Mouse (Mus musculus) gastrocnemius, adult 18-20 months (tissue): ENCODE data around the gene Tmem95. TPM values are rescaled to one million over a fixed set of nuclear protein-coding genes. Genes with fewer than 3 reads are reported as not detected.
"Not testable (repeated sequence)": the region's sequence is repeated elsewhere in the genome, so short reads cannot be mapped to it uniquely, and the experiment has no call there.

Source experiments
- DNase-seq: peaks from one replicate; pipeline ENCODE4 v3.0.0; 2021; ENCODE audit warnings: low spot score
- long read RNA-seq, 2 experiments: library from polyadenylated mRNA; stranded (forward); transcript quantifications; one replicate each; pipeline ENCODE4 v2.0.0; 2021
- total RNA-seq, 2 experiments: library from RNA; stranded (reverse); gene quantifications; 2 replicates each; pipeline ENCODE4 v1.2.3; 2021

The Tmem95 gene
- not detected for total RNA-seq
- long read RNA-seq, experiment 1, result 0 reads
- long read RNA-seq, experiment 2, result 0 reads

GRCm38 (mm10) chr11:69877878-69878277, at the start of gene Tmem95:
TSS of gene Tmem95 (minus strand) at chr11:69878018.
- DNase-seq, result no peak

GRCm38 (mm10) chr11:69927501-69927900, 49.7 kb upstream of the Tmem95 start:
- no peak for DNase-seq

GRCm38 (mm10) chr11:69922796-69923195, 45.0 kb upstream of the Tmem95 start:
- no peak for DNase-seq

GRCm38 (mm10) chr11:69922012-69922756, 44.4 kb upstream of the Tmem95 start:
- no peak for DNase-seq

GRCm38 (mm10) chr11:69921114-69922011, 43.5 kb upstream of the Tmem95 start, which contains the start of gene Eif5a:
TSS of gene Eif5a (minus strand) at chr11:69921958.
- peak; percentile 100 for DNase-seq

GRCm38 (mm10) chr11:69920266-69921031, 42.6 kb upstream of the Tmem95 start:
- DNase-seq, result no peak

DNA sequence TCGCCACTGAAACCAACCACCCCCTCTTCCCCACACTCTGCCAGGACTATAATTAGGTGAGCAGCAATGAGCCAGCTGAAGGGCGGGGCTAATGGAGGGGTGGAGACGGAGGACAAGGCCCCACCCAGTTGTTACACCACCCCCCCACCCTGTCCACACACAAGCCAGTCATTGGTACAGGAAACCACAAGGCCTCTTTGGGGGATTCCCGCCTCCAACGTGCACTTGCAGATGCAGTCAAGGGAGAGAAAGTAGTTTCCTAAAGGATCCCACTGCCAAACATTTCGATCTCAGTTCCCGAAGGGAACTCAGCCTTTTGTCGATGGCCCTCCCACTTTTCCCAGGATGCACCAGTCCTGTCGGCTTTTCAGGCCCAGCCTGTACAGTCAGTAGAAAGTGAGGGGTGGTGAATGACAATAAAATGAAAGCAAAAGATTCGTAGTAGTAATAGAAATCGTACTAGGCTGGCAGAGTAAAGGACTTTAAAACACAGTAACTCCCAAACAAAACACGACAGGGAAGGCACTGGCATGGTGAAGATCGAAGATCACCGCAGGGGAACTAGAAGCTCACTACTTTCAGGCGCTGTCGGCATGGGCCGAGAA, 41.9 kb upstream of the Tmem95 start:
- DNase-seq, result peak; percentile 91

GRCm38 (mm10) chr11:69919053-69919452, 41.2 kb upstream of the Tmem95 start:
- DNase-seq, result no peak

- DNase-seq, result no peak
These were observed 40.3 kb upstream of the Tmem95 start for GRCm38 (mm10) chr11:69918118-69918517.

GRCm38 (mm10) chr11:69917379-69917948, 39.6 kb upstream of the Tmem95 start:
- no peak for DNase-seq

DNA sequence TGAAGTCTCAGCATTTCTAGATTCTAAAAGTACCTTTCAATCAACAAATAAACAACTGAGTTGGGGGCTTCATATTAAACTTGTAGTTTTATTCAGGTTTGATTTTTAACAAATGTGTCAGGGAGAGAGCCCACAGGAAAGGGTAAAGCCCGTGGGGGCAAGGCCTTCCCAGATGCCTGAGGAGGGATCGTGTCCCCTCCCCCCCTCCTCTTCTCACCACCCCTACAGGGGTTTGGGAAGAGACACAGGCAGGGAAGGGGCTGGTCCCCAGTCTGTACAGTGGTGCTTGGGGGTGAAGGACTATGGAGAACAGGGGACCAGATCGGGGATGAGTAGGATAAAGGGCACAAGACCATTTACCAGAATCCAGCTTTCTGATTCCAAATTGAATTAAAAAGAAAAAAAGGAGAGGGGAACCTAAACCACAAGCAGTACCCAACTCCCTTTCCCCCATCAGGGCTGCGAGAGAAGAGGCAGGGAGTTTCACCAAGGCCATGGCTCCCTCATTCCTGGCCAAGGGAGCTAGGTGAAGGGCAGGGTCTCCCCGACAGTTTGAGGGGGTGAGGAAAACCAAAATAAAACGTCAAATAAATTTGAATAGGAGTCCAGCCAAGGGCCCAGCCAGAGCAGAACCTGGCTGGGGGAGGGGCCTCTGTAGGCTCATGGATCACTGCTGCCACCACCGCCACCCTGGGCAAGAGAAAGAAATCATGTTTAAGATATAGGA, 39.0 kb upstream of the Tmem95 start:
- not testable (repeated sequence) for DNase-seq

GRCm38 (mm10) chr11:69915667-69916627, 38.1 kb upstream of the Tmem95 start:
- no peak for DNase-seq

- no peak for DNase-seq
These were observed 37.2 kb upstream of the Tmem95 start for GRCm38 (mm10) chr11:69914917-69915430.

GRCm38 (mm10) chr11:69914372-69914764, 36.5 kb upstream of the Tmem95 start:
- DNase-seq, result no peak

DNA sequence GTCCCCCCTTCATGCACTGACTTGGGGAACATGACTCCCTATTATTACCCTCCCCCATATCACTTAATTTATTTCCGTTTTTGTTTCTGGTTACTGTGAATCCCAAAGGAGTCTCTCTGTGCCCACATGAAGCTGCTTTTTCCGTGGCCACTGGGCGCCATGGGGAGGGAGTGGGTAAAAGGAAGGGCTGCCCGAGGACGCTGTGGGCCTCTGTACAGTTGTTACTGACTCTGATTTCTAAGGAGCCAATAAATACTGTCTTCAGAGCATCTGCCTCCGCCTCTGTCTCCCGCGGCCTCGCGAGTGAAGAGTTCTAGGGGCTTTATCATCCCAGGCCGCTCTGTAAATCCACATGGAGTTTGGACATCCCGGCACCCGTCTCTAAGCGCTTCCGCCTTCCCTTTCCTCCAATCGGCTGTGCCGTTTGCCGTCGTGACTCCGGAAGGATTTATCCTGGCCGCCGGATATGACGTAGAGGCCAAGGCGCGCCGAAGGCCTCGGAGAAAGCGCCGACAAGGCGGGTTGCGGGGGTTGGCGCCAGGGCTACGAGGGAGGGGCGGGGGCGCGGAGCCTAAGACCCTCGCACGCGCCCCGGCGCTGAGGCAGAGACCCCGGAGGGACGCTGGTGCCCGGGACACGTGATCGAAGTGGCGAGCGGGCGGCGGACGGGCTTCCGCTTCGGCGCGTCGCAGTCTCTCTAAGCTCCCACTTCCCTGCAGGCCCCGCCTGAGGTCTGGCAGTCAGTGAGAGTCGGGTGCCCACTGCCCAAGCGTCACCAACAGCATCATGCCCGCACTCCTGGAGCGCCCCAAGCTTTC, 35.9 kb upstream of the Tmem95 start, which contains the start of gene Gps2:
TSS of gene Gps2 (plus strand) at position 335 of the 818 bp plus-strand sequence.
- DNase-seq, result peak; percentile 94

DNA sequence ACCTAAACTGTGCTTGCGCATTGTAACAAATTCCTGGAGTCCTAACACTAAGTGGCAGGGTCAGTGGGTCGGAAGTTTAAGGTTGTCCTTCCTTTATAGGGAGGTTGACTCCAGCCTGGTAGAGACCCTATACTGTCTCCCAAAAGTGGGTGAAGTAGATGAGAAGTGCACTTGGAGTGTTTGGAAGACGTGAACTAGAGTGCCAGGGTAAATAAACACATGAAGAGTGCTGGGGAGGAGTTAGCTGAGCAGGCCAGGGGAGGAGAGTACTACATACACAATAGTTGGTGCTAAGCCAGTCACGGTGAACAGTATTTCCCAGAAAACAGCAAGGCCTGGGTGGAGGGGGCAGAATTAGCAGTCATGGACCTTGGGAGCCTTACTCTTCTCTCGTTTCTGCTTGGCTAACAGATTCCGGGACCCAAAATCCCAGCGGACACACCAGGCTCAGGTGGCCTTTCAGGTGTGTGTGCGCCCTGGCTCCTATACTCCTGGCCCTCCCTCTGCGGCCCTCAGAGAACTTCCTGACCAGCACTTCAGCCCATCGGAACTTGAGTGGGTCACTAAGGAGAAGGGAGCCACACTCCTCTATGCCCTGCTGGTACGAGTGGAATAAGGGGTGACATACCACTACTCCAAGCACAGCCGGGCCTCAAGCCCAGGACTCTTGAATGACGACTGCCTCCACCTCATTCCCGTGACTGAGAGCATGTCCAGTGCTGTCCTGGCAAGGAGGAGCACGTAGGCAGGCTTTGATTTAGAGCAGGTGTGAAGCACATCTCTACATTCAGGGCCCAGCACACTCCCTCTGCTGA, 35.1 kb upstream of the Tmem95 start:
- DNase-seq, result no peak

DNA sequence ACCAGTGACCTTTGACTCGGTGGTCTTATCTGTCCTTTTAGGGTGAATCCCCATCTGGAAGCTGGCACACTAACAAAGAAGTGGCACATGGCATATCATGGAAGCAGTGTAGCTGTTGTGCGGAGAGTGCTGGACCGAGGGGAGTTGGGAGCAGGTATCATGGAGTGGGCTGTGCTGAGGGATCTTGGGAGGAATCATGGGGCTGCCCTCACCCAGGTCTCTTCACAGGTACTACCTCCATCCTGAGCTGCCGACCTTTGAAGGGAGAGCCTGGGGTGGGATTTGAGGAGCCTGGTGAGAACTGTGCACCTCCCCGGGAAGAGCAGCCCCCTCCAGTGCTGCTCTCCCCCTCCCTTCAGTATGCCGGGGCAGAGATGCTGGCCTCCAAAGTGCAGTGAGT, 33.9 kb upstream of the Tmem95 start:
- DNase-seq, result no peak
